Mouse (Mus musculus): ENCODE data around the gene Pfkfb3. TPM values are rescaled to one million over a fixed set of nuclear protein-coding genes. Genes with fewer than 3 reads are reported as not detected.
A peak's percentile ranks its signal among the peaks of the same experiment; 100 is the strongest.

Pfkfb3 gene
- polyA plus RNA-seq, 1 experiment from 2014 or later, result 41.1 TPM

DNA sequence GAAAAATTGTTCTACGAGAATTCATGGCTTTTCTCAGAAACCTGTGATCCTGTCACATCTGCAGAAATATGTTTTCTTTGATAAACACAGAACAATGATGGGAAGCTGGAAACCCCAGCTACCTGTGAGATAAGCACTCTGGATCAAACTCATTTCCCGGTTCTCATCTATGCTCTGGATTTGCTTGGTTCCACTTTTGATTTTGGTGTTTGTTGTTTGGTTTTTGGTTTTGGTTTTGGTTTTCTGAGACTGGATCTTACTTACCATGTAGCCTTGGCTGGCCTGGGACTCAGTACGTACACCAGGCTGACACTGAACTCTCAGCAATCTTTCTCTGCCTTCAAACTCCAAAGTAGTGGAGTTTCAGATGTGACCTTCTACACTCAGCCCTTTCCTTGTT is 38.0 kb downstream of the Pfkfb3 start:
- no peak for ATAC-seq
- no peak overlapping the region for H3K4me2 ChIP-seq (ENCODE audit: low read length)
- H3K27ac ChIP-seq (ENCODE audit: low read length), result no peak overlapping the region

DNA sequence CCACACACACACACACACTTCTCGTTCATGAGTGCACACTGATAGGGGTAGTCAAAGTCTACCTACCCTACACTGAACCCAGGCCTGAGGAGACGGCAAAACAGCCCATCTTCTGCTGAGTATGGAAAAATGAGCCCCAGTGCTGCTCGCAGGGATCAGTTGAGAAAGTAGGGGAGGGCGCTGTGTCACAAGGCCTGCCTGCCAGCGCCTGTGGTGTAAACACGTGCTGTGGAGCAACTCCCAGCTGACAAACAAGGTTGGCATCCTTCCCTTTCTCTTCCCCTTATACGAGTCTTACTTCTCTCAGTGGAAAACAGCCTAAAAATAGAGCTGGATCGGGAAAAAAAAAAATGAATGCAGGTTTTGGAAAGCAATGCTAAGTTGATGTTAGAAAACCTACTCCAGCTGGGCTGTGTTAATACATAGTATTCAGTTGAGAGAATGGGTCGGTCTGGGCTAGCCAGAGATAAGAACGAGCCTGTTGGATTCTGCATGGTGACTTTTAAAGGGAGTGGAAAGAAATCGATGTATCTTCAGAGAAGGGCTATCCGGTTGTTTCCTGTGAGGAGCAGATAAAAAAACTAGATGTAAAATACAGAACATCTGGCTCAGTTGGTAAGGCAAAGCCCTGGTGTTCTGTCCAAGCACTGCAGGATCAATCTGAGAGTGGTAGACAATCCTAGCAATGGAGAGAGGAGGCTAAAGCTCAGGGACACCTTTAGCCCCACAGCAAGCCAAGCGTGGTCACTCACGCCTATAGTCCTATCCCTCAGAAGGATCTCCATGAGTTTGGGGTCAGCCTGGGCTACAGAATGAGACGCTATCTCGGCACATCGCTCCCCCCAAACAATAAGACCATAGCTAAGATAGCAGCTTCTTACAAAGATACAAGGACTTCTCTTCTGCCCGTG is 40.6 kb downstream of the Pfkfb3 start:
- Histone ChIP-seq H3K36me3 (ENCODE audit: control insufficient read depth, insufficient read depth) (no peaks in the 10 kb centered on the region), H3K27ac (ENCODE audit: low read length) (no peak overlapping the region), H3K27me3 (replicated peaks; ENCODE audit: control insufficient read depth, insufficient read depth, low read length) (no peaks in the 10 kb centered on the region), H3K9me3 (ENCODE audit: control insufficient read depth, low read length) (no peaks in the 10 kb centered on the region), H3K4me1 (replicated peaks; ENCODE audit: control insufficient read depth, insufficient read depth, low read length) (0 out of 2 replicates have a peak, but pooled peaks cover 2% of the 10 kb centered on the region), H3K4me2 (ENCODE audit: low read length) (no peak overlapping the region), H3K4me3 (replicated peaks; ENCODE audit: low read length) (no peak overlapping the region), H3K9ac (replicated peaks; ENCODE audit: low read depth, low read length) (no peak overlapping the region)
- peak; percentile 62; the same call in 1 of the 2 replicates for ATAC-seq
- WGBS, result 64% methylated on average over 18 of the region's 18 CpGs

More for the DNA sequence above, 38.0 kb downstream of the Pfkfb3 start:
- H3K9me3 ChIP-seq (ENCODE audit: control insufficient read depth, low read length), result no peaks in the 10 kb centered on the region
- H3K4me3 ChIP-seq (replicated peaks; ENCODE audit: low read length), result no peak overlapping the region
- H3K9ac ChIP-seq (replicated peaks; ENCODE audit: low read depth, low read length), result no peak overlapping the region
- 0 out of 2 replicates have a peak, but pooled peaks cover 2% of the 10 kb centered on the region for H3K4me1 ChIP-seq (replicated peaks; ENCODE audit: control insufficient read depth, insufficient read depth, low read length)
- WGBS, result 91% methylated on average over 3 of the region's 3 CpGs
- H3K27me3 ChIP-seq (replicated peaks; ENCODE audit: control insufficient read depth, insufficient read depth, low read length), result no peaks in the 10 kb centered on the region
- no peaks in the 10 kb centered on the region for H3K36me3 ChIP-seq (ENCODE audit: control insufficient read depth, insufficient read depth)

DNA sequence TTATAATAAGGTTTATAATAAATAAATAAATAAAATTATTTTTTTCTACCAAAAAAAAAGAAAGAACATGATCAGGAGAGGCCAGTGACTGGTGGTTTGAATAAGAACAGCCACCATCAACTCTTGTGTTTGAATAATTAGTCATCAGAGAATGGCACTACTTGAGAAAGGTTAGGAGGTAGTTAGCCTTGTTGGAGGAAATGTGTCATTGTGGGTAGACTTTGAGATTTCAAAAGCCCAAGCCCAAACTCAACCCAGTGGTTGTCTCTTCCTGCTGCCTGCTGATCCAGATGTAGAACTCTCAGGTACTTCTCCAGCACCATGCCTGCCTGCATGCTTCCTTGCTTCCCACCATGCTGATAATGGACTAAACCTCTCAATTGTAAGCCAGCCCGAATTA is 41.8 kb downstream of the Pfkfb3 start:
- Histone ChIP-seq H3K9ac (replicated peaks; ENCODE audit: low read depth, low read length) (no peak overlapping the region), H3K4me1 (replicated peaks; ENCODE audit: control insufficient read depth, insufficient read depth, low read length) (0 out of 2 replicates have a peak, but pooled peaks cover 2% of the 10 kb centered on the region), H3K36me3 (ENCODE audit: control insufficient read depth, insufficient read depth) (no peaks in the 10 kb centered on the region), H3K9me3 (ENCODE audit: control insufficient read depth, low read length) (no peaks in the 10 kb centered on the region), H3K4me3 (replicated peaks; ENCODE audit: low read length) (no peak overlapping the region), H3K4me2 (ENCODE audit: low read length) (no peak overlapping the region), H3K27me3 (replicated peaks; ENCODE audit: control insufficient read depth, insufficient read depth, low read length) (no peaks in the 10 kb centered on the region), H3K27ac (ENCODE audit: low read length) (no peak overlapping the region)
- no peak for ATAC-seq
- 94% methylated on average over 1 of the region's 1 CpGs for WGBS

DNA sequence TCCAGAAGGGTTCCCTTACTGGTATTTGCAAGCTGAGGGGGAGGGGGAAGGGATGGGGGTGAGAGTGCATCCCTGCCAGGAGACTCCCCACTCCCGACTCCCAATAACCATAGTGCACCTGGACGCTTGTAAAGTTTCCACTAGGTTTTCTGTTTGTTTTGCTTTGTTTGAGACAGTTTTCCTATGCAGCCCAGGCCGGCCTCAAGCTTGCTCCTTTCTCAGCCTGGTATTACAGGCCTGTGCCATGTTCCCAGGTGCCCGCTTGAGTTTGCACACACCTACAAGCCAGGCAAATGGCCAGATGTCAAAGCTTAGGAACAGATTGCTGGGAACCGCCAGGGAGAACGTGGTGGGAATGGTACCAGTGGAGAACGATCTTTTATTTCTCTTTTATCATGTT is 50.1 kb downstream of the Pfkfb3 start:
- Histone ChIP-seq H3K27ac (ENCODE audit: low read length) (no peak overlapping the region), H3K9ac (replicated peaks; ENCODE audit: low read depth, low read length) (no peak overlapping the region; the same call in 1 of the 2 replicates), H3K27me3 (replicated peaks; ENCODE audit: control insufficient read depth, insufficient read depth, low read length) (peaks cover 7% of the 10 kb centered on the region), H3K36me3 (ENCODE audit: control insufficient read depth, insufficient read depth) (no peaks in the 10 kb centered on the region), H3K9me3 (ENCODE audit: control insufficient read depth, low read length) (no peaks in the 10 kb centered on the region), H3K4me1 (replicated peaks; ENCODE audit: control insufficient read depth, insufficient read depth, low read length) (peaks cover 28% of the 10 kb centered on the region), H3K4me2 (ENCODE audit: low read length) (peak overlapping the region; percentile 91), H3K4me3 (replicated peaks; ENCODE audit: low read length) (peak overlapping the region; percentile 77)
- ATAC-seq, result no peak
- WGBS, result 23% methylated on average over 7 of the region's 7 CpGs

DNA sequence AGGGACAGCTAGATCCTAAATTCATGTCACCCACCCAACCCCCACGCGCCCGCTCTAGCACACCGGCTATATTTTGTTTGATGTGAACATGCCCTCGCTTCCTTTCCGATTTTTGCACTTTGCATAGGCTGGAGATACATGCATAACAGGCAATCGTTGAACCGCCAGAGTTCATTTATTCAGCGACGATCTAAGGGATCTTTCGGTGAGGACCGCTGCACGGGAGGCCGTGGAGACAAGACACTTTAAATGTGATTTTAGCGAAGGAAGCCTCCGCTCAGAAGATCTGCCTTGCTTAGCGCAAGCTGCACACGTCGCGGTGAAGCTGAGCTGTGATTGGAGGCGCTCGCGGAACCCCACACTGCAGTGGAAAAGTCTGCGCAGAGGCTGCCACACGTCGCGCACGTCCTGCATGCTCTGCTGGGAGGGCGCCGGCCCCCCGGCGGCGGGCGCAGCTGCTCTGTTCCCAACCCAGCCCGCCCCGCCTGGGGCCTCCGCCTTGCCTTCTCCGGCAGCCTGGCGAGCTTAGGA is 50.9 kb downstream of the Pfkfb3 start:
- Histone ChIP-seq H3K27me3 (replicated peaks; ENCODE audit: control insufficient read depth, insufficient read depth, low read length) (peaks cover 7% of the 10 kb centered on the region), H3K9ac (replicated peaks; ENCODE audit: low read depth, low read length) (peak overlapping the region; percentile 70), H3K27ac (ENCODE audit: low read length) (peak overlapping the region; percentile 78), H3K4me3 (replicated peaks; ENCODE audit: low read length) (peak overlapping the region; percentile 77), H3K9me3 (ENCODE audit: control insufficient read depth, low read length) (no peaks in the 10 kb centered on the region), H3K4me2 (ENCODE audit: low read length) (peak overlapping the region; percentile 91), H3K36me3 (ENCODE audit: control insufficient read depth, insufficient read depth) (no peaks in the 10 kb centered on the region), H3K4me1 (replicated peaks; ENCODE audit: control insufficient read depth, insufficient read depth, low read length) (peaks cover 35% of the 10 kb centered on the region)
- ATAC-seq, result peak; percentile 79
- WGBS, result 0% methylated on average over 37 of the region's 39 CpGs

DNA sequence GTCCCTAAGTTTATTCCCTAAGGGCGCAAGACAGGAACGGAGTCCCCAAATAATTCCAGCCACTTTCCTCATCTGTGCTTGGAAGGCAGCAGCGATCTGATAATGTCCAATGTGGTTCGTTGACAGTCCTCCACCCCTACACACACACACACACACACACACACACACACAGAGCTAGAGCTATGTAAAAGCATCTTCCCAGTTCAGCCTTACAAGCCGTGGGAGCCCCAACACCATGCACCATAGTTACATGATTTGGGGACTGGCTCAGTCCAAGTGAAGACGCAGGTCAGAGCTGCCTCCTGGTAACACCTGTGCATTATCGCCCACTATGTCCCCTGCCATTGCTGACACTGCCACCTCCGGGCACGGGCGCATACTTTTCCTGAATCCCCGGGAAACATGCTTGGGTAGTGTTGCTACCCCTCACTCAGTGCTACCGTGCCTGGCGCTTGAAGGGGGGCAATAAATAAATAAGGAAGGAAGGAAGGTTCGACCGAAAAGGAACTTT is 51.6 kb downstream of the Pfkfb3 start:
- Histone ChIP-seq H3K4me2 (ENCODE audit: low read length) (peak overlapping the region; percentile 91), H3K27ac (ENCODE audit: low read length) (no peak overlapping the region; the same call in 1 of the 2 replicates), H3K4me3 (replicated peaks; ENCODE audit: low read length) (peak overlapping the region; percentile 77), H3K36me3 (ENCODE audit: control insufficient read depth, insufficient read depth) (no peaks in the 10 kb centered on the region), H3K9ac (replicated peaks; ENCODE audit: low read depth, low read length) (peak overlapping the region; percentile 70), H3K27me3 (replicated peaks; ENCODE audit: control insufficient read depth, insufficient read depth, low read length) (peaks cover 7% of the 10 kb centered on the region), H3K9me3 (ENCODE audit: control insufficient read depth, low read length) (no peaks in the 10 kb centered on the region), H3K4me1 (replicated peaks; ENCODE audit: control insufficient read depth, insufficient read depth, low read length) (peaks cover 39% of the 10 kb centered on the region)
- ATAC-seq, result peak; percentile 38
- under 1% methylated on average over 15 of the region's 15 CpGs for WGBS

DNA sequence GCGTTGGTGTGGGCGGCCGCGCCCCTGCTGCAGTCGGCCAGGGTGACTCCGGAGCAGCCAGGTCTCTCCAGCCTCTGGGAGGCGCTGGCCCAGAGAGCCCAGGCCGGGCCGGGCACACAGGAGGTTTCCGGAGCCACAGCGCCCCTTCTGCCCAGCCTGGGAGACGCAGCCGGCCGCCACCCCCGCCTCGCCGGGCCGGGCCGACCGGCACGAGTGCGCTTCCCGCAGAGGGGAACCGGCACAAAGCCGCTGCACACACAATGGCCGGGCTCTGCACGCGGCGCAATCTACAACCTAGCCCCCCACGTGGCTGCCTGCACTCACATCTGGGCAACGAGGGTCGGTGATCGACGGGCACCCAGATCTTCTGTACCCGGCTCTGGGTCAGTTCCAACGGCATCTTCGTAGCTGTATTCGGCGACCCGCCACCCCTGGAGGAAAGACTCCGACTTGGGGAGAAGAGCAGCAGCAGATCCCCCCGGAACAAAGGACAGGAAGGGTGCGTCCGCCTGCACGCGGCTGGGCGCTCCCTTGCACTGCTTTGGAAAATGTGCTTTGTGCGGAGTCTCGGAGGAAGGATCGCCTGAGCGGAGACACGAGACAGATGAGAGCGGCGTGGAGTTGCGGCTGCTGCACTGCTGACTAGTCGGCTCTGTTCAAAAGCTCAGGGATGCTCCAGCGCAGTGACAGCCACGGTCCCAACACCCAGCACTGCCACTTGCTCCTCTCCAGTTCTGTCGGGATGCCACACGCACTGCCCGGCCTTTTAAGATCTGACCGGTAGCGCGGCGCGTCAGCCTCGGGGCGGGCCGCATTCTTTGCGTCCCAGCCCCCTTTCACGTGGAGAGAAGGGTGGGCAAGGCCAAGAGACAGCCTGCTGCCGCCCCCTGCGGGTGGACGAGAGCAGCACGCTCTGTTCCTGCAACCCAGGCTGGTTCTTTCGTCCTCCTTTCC is 52.3 kb downstream of the Pfkfb3 start:
- Histone ChIP-seq H3K4me1 (replicated peaks; ENCODE audit: control insufficient read depth, insufficient read depth, low read length) (peaks cover 46% of the 10 kb centered on the region), H3K27me3 (replicated peaks; ENCODE audit: control insufficient read depth, insufficient read depth, low read length) (peaks cover 7% of the 10 kb centered on the region), H3K4me3 (replicated peaks; ENCODE audit: low read length) (peak overlapping the region; percentile 77), H3K4me2 (ENCODE audit: low read length) (peak overlapping the region; percentile 91), H3K36me3 (ENCODE audit: control insufficient read depth, insufficient read depth) (no peaks in the 10 kb centered on the region), H3K9ac (replicated peaks; ENCODE audit: low read depth, low read length) (peak overlapping the region; percentile 86), H3K9me3 (ENCODE audit: control insufficient read depth, low read length) (no peaks in the 10 kb centered on the region), H3K27ac (ENCODE audit: low read length) (peak overlapping the region; percentile 95)
- under 1% methylated on average over 76 of the region's 76 CpGs for WGBS
- peak; percentile 84 for ATAC-seq

DNA sequence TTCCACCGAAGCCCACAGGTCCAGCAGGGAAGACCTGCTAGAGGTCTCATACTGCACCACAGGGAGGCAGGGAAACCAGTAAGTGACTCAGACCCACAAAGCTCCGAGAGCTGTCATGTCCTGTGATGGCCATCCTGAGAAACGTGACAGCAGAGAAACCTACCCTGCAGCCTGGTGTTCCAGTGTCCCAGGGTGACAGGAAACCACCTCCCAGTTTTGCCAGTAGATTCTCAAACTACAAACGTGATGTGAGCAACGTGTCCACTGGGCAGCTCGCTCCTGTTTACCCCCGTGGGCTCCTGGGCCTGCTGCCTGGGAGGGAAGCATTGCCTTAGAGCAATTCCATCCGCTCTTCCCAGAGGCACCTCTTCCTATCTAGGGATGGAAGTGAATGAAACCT is 53.2 kb downstream of the Pfkfb3 start:
- Histone ChIP-seq H3K27ac (ENCODE audit: low read length) (peak overlapping the region; percentile 95), H3K4me2 (ENCODE audit: low read length) (peak overlapping the region; percentile 91), H3K9ac (replicated peaks; ENCODE audit: low read depth, low read length) (peak overlapping the region; percentile 86), H3K4me3 (replicated peaks; ENCODE audit: low read length) (peak overlapping the region; percentile 77), H3K4me1 (replicated peaks; ENCODE audit: control insufficient read depth, insufficient read depth, low read length) (peaks cover 50% of the 10 kb centered on the region), H3K27me3 (replicated peaks; ENCODE audit: control insufficient read depth, insufficient read depth, low read length) (peaks cover 7% of the 10 kb centered on the region), H3K9me3 (ENCODE audit: control insufficient read depth, low read length) (no peaks in the 10 kb centered on the region), H3K36me3 (ENCODE audit: control insufficient read depth, insufficient read depth) (no peaks in the 10 kb centered on the region)
- 3% methylated on average over 8 of the region's 8 CpGs for WGBS
- ATAC-seq, result no peak

Measured in forebrain, embryonic 16.5 days (tissue).